Mouse (Mus musculus) adrenal gland, adult (tissue): Measurements from ENCODE around the gene Sp110.
A peak's percentile ranks its signal among the peaks of the same experiment; 100 is the strongest.
"Not testable (repeated sequence)": the region's sequence is repeated elsewhere in the genome, so short reads cannot be mapped to it uniquely, and the experiment has no call there.

Source experiments
- DNase-seq, 2 experiments: peaks; one replicate each; pipeline ENCODE4 v3.0.0; 2022 to 2023; ENCODE audit warnings: low spot score in 1 of 2; ENCODE audit not compliant: inconsistent age in 2 of 2

Gene Sp110

DNA sequence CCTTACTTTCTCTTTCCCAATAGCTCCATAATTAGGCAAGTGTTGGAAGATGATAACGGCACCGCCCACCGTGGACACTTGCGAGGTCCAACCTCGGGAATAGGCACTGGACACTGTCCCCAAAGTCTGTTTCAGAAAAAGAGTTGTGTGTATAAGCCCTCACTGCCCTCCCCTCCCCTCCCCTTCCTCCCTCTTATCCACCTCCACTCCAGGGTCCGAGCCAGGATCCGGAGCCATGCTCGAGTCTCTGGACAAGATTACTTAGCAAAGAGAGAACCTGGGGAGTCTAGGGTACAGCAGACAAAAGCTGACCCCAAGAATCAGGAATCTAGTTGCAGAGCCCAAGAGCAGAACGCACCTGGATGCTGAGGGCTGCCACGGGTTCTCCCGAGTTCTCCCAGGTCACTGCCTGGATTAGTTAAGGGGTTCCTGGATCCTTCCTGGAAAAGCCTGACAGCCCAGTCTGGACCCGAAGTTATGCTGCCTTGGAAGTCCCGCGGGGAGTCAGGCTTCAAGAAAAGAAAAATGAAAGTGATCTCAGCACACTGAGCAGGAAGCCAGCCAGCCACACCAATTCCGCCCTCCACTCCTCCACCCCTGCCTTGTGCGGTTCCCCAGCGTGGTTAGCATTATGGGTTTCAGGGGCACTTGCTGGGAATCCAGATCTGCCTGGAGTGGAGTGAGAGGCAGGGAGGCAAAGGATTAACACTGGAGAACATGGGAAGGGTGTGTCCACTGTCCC, at the start of gene Sp110:
Sp110 (minus strand) TSS at position 547 of the 742 bp plus-strand sequence.
- DNase-seq, result peak in 1 of 2 experiments; percentile 57

DNA sequence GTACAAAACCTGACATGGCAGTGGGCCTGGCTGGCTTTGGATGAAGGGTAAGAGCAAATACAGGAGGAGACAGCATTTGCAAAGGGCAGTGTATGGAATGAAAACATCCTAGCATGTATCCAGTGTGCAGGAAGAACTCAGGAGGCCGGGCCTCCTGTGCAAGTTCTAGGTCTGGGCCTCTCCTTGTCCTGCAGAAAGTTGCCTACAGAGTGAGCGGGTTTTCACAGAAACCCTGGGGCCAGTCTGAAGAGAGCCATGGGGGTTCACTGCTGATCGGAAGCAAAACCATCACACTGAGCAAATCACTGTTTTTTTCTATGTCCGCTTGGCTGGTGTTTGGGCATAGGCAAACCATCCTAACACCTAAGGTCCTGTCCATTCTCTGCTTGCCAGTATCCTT, 39.5 kb upstream of the Sp110 start:
- DNase-seq, result peak in 1 of 2 experiments; percentile 16

DNA sequence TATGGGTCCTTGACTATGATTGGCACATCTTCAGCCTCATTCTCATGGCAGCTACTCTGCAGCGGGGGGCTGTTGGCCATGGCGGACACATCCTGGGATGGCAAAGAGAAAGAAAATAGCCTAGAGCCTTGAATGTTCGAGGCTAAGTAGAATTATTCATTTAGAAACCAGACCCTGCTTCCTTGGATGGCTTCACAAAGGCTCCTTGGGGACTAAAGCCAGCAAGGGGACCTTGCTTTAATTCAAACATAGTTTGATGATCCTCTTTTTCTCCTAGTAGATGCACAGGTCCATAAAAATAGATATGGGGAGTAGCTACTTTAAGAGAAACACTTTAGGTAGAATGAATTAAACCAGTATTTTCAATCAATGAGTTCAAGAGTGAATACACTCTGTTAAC, 38.3 kb upstream of the Sp110 start:
- DNase-seq, result not testable (repeated sequence)

DNA sequence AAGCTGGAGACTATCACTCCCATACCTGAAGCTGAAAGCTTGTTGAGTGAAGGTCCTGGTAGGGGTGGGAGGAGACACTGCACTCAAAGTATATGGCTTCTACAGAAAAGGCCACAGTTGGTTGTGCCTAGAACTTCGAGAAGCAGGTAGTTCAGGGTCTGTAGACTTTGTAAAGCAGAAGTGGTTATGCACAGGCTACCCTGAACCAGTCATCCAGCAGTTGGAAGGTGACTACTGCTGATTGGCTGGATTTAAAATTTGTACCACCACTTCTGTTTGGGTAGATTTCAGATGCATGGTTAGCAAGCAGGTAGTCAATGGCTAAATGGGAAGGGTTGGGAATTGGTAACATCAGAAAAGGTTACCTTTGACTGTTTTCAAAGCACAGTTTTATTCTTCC, 20.1 kb upstream of the Sp110 start:
- peak in 1 of 2 experiments; percentile 16 for DNase-seq

DNA sequence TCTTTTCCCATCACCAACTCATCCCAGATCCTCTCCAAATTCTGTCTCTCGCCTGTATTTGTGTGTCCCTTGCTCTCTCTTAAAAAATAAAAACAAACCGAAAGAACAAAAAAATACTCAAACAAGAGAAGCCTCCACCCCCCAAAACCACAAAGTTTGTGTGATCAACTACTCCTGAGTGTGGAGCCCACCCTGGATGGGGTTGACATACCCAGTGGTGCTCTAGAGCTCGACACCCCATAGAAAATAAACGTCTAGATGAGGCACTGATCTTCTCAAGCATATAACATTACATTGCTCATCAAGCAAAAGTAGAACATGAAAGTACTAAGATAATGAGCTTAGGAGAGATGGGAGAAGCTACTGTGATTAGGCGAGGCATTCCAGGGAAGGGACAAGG, 18.5 kb upstream of the Sp110 start:
- not testable (repeated sequence) for DNase-seq

DNA sequence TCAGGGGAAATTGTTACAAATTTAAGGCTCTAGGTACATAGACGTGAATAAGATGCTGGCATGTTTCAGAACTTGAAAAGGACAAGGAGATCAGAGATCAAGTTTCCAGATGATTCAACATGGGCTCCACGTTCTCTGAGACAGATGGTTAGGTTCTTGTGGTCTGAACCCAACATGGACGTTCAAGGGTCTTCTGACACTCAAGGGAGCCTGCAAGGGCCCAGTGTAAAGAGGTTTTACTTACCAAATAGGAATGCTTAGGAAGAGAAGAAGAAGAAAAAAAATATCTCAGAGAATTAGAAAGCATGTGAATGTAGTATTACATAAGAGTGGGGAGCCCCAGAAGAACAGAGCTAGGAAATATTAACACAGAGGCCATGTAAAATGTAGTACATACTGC, 17.2 kb upstream of the Sp110 start:
- not testable (repeated sequence) for DNase-seq

DNA sequence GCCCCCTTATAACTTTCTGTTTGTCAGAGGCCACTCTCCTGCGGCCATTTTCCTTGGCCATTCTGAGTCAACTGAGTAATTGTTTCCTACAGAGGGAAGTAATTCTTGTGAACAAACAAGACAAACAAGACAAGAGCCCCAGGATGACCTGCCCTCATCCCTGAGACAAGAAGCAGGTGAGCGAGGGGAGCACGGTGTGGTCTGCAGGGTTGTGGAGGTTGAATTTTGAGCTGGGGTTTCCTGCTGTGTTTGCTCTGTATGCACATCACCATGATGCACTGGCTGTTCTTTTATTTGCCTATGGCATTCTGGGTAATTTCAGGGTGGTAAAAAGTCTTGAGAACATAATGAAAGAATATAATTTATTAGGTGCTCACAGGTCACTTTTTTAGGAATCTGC, 16.5 kb upstream of the Sp110 start:
- not testable (repeated sequence) for DNase-seq

DNA sequence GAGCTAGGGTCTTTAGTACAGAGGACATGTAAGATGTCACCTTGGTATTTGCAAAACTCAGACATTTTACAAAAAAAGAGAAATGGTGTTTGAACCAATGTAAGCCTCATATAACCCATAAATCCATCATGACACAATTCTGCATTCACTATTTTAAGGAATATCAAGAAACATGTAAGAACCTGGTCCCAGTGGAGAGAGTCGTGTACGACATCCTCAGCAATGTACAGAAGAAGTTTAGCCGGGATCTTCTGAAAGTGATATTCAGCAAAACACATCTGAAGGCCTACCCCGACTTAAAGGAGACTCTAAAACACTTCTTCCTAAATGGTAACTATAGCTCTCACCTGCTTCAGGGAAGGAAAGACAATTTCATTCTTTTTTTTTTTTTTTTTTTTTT, 12.0 kb upstream of the Sp110 start:
- DNase-seq, result peak in 1 of 2 experiments; percentile 47

DNA sequence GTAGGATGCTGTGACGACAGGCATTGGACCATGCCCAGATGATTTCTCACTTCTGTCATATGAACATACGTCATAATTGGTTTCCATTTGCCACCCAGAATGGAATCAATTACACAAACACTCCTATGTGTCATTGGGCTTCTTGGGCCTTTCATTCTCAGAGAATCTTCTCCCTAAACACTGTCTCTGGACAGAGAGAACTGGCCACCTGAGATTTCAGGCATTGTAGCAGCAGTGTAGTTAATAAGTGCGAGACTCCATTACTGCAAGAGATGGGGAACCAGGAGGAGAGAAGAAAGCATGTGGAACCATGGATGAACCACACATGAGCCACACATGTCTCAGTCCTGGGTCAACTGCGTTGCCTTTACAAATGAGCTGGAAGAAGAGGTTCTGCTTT, 9.7 kb upstream of the Sp110 start:
- DNase-seq, result not testable (repeated sequence)

DNA sequence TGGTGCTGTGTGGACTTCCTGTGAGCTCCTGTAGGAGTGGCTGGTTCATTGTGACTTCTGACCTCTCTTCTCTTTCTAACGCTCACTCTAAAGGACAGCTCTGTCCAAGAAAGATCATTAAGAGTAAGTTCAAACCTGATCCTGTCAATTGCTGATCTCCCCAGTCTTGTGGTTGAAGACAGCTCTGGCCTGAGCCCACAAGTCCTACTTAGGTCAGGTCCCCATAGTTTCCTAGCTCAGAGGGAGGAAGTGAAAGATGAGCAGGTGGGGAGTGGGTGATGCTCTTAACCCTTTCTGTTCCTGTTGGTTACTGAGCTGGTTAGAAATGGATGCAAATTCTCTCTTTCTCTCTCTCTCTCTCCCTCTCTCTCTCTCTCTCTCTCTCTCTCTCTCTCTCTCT, 5.7 kb upstream of the Sp110 start:
- peak in 1 of 2 experiments; percentile 26 for DNase-seq

DNA sequence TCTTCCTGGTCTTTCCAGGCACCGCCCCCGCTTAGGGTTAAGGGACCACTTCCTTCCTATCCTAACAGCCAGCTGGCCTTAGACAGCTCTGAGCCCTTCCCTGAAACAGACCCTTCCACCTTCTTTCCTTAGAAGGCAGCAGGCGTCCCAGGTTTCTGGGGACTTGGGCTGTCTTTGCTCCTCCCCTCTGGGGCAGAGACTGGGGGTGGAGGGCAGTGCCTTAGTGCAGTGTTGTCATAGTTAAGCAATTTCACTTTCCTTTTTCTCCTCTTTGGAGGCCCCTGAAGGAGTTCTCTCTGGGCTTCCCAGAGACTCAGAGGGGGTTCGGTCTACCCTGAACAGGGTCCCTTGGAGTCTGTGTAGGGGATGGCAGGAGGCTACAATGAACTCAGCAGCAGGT, 2.2 kb upstream of the Sp110 start:
- DNase-seq, result peak; percentile 34 to 77

DNA sequence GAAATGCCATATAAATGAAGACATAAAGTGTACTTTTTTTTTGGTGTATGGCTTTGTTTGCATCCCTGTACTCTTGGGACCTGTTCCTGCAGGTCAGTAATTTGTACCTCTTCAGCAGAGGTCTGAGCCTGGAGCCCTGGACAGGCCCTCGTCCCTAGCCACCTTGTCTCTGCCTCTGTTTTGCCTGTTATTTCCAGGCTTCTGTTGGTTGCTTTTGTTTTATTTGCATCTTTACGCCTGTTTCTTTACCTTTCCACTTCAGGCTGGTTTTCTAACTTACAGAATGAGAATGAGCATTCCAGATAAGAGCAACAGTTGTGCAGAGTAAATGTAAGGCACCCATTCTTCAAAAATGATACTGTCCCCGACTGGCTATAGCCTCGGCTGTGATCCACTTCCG, 1.5 kb upstream of the Sp110 start, which contains the start of gene Sp140:
Sp140 (plus strand) TSS at position 301 of the 400 bp plus-strand sequence.
- not testable (repeated sequence) for DNase-seq

DNA sequence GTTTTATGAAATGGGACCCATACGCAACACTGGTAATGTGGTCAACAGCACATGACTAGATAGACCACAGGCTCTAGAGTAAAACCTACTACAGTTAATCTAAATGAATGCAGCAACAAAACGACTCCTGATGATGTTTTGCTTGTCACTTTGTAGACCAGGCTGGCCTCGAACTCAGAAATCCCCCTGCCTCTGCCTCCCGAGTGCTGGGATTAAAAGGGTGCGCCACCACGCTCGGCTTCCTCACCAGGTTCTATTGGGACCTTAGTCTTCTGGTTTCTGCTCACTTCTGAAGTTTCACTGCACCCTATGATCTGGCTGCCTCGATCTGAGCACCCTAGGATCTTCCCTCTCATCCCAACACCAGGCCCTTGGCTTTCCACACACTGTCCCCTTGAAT, 6.1 kb downstream of the Sp110 start:
- DNase-seq, result not testable (repeated sequence)

DNA sequence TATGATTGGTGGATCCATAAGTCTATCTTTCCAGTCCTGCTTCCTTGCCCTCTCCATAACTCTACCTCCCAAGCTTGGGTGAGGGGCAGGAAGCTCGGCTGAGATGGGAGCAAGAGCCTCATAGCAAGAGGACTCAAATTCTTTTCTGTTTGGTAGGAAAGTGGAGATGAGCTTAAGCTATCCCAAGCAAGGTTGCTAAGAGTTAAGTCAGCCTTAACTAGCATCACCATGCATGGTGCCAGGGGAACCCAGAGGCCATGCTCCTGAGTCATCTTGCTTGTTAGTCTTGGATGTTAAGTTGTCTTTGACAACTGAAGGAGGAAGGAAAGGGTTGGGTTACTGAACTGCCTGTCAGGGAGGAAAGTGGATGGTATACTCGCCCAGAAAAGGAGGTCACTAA, 9.9 kb downstream of the Sp110 start:
- peak in 1 of 2 experiments; percentile 20 for DNase-seq

DNA sequence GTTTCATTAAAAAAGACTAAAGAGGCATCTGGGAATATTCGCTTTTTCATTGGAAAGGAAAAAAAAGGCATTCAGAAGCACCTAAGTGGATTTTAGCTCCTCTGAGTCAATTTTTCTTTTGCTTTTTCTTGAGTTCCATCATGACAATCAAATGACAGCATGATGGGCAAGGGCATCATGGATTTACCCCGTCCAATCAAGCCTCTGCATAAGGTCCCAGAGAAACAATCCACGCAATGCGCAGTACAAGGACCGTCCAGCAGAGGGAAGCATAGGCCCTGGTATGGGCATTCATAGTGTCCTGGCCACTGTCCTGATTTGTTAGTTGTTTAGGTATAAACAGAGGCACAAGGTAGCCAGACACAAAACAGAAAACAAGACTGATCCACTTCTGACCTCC, 17.1 kb downstream of the Sp110 start:
- peak in 1 of 2 experiments; percentile 56 for DNase-seq

DNA sequence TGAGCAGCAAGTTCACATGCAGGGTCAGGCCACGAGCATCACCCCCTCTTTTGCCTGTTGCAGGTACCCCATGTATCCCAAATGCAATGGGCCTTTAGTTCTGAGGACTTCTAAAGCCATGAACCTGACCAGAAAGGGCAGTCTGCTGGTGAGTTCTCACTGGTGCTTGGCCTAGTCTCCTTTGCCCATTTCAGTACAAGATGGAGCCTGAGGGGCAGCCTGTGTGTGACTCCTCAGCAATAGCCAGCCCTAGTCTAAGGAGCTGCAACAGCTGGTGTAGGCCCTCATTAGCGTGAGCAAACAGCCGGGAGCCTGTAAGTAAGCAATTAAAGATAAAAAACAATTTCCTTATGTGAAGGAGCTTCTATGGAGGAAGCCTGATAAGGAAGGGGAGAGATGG, 18.0 kb downstream of the Sp110 start:
- not testable (repeated sequence) for DNase-seq

DNA sequence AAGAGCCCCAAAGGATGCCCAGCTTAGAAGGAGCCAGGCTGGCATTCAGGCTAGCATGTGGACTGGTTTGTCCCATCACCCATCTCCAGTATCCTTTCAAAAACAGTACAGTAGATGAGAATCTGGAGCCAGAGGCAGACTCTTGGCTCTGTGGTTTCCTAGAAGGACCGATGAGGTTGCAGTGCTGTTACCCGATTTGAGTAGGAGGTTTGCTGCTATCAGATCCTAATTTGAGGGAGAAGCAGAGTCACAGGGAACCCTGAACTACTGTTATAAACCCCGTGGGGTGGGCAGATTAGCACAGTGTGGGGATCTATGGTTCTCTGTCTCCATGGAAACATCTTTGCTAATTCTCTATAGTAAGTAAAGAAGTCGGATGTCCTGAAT, 18.5 kb downstream of the Sp110 start:
- not testable (repeated sequence) for DNase-seq

DNA sequence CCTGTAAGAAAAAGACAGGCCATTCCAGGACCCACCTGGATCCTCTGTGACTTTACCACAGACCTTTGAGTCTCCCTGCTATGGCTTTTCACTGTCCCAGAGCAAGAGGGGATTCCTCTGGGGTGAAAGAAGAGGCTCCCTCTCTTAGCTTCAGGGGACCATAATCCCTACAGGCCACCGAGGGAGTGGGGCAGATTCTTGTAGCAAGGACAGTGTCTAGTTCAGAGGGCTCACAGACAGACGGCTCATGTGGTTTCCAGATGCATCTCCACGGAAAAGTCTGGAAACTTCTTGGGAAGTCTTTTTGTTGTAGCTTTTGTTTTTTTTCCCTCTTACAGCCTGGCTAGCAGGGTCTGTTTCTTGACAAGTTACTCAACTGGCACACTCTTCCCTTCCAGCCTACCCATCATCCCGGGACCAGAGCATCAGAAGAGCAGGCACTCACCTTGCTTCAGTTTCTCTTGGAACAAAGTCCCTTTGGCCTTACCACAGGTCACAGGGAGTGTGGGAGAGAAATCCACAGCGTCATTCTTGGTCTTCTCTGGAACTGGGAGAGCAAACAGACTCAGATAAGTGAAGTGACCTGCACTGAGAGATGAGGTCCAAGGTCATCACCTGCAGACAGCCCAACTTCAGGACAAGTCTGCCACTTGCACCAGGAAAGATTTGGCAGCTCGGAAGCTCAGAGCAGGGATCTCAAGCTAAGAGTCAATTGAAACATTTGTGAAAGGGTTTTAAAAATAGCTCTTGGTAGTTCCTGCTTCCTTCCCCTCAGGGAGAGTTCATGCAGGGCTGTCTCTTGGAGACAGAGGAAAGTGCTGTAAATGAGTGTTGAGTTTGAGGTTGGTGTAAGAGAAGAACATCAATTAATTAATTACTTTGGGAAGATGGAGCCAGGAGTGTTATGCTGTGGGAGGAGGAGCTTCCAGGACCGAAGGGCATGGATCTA, 19.1 kb downstream of the Sp110 start:
- DNase-seq, result not testable (repeated sequence)

DNA sequence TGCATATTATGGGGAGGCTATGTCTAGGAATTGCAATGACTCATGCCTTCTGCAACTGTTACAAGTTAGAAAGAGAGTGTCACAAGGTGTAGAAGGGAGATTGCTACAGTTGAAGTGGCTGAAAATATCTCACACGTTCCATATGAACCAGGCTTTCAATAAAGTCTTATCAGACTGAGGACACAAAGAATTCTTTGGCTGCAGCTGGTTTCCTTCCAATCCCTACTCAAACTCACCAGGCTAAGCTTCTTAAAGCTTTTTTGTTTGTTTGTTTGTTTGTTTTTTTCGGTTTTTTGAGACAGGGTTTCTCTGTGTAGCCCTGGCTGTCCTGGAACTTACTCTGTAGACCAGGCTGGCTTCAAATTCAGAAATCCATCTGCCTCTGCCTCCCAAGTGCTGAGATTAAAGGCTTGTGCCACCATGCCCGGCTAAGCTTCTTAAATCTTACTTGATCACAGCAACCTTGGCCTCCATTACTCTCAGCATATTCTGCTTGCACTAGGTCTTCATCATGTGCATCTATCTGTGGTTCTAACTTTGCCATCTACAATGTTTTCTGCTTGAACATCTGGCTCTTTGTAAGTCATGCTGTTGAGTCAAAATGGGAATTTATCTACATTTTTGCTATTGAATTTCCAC, 20.1 kb downstream of the Sp110 start:
- DNase-seq, result peak in 1 of 2 experiments; percentile 30

DNA sequence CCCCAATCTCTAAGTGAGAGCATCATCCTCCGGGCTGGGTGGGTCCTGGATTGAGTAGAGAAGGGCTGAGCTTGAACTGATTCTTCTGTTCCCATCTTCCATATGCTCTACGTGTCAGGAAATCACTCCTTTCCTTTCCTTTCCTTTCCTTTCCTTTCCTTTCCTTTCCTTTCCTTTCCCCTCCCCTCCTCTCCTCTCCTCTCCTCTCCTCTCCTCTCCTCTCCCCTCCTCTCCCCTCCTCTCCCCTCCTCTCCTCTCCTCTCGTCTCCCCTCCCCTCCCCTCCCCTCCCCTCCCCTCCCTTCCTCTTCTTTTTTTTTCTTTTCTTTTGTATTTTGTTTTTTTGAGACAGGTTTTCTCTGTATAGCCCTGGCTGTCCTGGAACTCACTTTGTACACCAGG, 23.2 kb downstream of the Sp110 start, which contains the start of gene G530012D18Rik:
G530012D18Rik (plus strand) TSS at position 301 of the 400 bp plus-strand sequence.
- not testable (repeated sequence) for DNase-seq

DNA sequence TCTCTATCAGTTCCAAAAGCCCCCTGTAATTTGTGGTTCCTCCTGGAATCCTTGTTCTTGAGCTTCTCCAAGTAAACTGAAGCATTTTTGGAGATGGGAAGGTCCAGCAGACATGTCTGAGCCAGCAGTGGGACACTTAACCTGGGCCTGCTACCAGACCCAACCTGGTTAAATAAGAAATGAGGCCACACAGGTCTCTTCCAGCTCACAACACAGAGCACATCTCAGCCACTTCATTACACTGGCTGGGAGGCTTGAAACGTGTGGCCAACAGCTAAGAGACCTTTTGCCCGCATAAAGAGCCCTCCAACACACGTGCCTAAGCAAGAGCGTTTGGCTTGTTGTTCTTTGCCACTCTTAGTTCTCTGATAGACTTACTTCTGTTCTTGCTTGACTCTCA, 25.1 kb downstream of the Sp110 start:
- peak in 1 of 2 experiments; percentile 34 for DNase-seq
